Mouse (Mus musculus): Measurements from ENCODE around the gene Kalrn.

GRCm38 (mm10) chr16:34430131-34430530 lies 143.2 kb downstream of the Kalrn start:
- TF ChIP-seq GATA1 (IDR thresholded peaks at IDR 0.05; ENCODE audit: low read length), result no peak
- TF ChIP-seq TAL1 (IDR thresholded peaks at IDR 0.05; ENCODE audit: low read length), result no peak
